Mouse (Mus musculus): ENCODE measurements around the gene Hoxc11.
A peak's percentile ranks its signal among the peaks of the same experiment; 100 is the strongest.

Hoxc11 gene

DNA sequence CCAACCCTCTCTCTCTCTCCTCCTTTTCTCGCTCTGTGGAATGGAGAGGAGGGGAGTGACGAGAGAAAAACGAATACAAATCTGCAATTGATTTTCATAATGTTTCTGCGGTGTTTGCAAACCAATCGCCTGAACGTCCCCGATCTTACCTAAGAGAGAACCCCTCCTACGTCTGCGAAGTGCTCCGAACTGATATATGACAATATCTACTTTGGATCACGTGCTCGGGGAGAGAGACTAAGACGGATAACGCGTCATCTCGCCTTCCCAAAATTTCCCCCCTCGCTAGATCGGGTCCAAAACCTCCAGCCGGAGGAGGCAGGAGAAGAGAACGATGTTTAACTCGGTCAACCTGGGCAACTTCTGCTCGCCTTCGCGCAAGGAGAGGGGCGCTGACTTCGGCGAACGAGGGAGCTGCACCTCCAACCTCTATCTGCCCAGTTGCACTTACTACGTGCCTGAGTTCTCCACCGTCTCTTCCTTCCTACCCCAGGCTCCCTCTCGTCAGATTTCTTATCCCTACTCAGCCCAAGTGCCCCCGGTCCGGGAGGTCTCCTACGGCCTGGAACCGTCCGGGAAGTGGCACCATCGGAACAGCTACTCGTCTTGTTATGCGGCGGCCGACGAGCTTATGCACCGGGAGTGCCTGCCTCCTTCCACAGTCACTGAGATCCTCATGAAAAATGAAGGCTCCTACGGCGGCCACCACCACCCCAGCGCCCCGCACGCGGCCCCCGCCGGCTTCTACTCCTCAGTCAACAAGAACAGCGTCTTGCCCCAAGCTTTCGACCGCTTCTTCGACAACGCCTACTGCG is at the start of gene Hoxc11:
Hoxc11 (plus strand) TSS at position 236 of the 815 bp plus-strand sequence.
- DNase-seq (ENCODE audit: low spot score), result no peak

DNA sequence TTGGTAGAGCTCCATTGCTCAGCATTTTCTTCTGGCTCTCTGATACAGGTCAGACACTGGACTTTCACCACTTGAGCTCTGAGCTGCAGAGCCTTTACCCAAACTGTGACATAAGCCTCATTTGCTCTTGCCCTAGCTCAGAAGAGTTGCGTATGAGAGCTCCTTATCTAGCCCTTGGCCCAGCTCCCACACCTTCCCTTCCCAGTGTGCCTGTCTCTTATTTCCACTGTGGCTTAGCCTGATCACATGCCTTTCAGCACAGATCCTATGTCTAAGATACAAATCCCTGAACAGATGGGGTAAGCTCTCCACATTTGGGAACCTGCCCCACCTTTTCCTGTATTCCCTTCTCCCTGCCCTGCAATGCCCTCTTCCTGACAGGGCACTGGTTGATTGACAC is 49.3 kb upstream of the Hoxc11 start:
- no peak for DNase-seq (ENCODE audit: low spot score)

DNA sequence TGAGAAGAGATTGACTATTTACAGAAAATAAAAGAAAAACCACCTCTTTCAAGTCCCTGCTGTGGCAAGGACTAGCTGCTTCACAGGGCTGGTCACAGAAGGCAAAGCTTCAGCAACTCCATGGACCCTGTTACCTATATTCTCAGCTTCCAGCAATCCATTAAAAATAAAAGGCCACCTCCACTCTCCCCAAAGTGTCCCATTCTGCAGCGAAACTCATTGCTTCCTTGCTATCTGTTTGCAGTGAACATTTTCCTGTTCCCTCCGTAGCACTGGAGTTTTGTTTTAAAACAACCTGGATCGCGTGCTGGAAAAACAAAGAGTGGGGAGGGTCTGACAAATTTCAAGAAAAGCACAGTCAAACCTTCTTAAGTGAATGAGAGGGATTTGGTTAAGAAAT is 44.7 kb upstream of the Hoxc11 start:
- no peak for DNase-seq (ENCODE audit: low spot score)

DNA sequence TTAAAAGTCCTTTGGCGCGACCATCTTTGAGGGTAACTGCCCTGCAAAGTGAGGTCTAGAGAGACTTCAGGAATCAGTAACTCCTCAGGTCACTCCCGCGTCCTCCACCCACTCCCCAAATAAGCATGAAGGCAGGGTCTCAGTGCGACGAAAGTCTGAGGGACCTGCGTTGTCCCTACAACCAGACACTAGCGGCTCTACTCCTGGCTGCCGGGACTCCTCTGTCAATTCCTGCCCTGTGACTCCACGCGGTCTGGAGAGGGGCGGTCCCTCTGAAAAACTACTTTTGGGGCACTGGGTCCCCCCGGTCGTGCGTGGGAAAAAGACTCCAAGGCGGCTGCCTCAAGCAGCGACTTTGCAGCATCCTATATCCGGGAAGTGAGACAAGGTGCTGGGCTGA is 44.2 kb upstream of the Hoxc11 start:
- no peak for DNase-seq (ENCODE audit: low spot score)

DNA sequence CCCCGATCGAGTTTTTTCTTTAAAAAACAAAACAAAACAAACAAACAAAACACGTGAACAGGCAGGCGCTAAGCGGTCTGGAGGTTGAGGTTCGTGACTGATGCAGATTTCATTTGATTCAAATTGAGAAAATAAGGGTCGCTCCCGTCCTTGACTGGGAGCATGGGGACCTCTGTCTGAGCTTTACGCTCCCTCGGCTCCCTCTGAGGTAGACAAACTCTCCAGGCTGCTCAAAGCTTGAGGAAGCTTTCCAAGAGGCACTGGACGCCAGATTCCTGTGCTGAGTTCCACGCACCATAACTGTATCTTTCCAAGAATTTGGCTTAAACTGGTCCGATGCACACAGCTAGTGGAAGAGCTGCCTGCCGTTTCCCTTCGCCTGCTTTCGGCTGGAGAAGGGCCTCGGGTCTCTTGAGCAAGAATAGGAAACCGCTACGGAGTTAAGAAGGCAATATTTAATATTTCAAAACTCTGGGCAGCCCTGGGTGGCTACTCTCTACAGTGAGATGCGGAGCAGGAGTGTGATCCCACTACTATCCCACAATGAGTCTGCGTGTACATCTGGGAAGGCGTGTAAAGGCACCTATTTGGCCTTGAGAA is 43.6 kb upstream of the Hoxc11 start:
- DNase-seq (ENCODE audit: low spot score), result no peak

DNA sequence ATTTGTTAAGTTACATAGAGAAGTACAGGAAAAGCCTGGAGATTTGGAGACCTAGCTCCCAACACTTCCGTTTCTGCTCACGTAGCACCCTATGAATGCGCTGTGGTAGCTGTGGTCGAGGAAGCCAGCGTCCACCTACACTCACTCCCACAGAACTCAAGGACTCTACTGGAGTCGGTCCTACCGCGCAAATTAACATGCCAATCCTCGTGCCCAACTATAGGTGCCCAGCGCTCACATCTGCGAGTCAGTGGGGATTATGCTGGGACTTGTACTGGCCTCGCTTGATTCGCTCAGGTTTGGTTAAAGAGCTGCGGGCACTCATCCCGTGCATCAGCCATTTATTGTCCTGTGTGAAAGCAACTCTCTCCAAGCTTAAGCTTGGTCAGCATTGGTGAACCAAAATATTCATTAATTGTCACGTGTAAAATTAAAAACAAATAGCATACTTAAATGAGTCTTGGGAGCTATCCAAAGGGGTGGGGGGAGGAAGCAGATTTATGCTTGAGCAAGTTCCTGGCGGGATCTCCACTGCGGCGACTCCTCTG is 41.1 kb upstream of the Hoxc11 start:
- no peak for DNase-seq (ENCODE audit: low spot score)

DNA sequence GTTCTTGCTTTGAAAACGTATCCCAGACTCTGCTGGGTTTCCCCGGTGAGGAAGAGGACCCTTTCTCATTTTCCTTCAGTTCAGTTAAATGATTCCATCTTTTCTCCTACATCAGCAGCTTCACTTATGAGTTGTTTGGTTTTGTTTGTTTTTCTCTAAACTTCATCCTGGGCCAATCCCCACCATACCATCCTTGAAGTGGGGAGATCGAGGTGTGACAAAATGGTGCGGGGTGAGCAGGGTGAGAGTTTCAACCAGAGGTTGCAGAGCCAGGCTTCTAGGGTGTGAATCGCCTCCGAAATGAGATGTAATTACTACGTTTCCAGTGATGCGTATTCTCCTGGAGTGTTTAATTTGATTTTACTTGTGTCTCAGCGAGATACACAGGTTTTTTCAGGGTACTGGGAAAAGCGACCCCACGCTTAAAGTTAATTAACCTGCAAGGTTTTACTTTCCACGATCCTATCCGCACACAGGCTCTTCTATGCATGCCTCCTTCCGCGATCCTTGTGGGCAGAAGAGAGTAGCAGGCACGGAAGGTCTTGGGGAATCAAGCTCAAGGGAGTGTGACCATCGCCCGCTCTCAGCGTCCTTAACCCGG is 36.2 kb upstream of the Hoxc11 start:
- peak; percentile 15 for DNase-seq (ENCODE audit: low spot score)

DNA sequence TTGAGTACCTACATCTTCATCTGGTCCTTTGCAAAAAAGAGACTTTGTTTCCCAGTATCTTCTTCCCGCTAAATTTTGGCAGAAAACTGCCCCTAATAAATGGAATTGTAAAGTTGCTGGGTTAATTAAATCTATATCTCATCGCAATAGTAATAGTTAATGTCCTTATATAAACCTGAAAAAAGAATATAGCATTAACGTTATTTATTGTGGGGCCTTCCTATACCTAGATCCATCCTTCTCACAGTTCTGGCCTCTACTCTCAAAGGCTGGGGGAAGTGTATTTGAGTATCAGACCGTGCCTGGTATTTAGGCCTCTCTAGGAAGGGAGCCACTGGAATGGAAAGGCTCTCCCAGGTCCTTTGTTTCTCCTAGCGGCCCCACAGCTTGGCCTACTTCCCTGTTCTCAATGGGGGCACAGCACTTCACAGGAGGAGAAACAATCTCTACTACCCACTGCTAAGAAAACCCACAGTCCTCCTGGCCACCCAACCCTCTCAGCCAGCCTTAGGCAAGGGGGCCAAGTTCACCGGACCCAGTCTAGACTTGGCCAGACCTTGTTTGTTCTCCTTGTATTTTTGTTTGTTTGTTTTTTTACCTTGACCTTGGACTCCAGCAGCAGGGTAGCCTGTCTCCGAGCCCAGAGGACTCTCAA is 35.5 kb upstream of the Hoxc11 start:
- DNase-seq (ENCODE audit: low spot score), result peak; percentile 50

DNA sequence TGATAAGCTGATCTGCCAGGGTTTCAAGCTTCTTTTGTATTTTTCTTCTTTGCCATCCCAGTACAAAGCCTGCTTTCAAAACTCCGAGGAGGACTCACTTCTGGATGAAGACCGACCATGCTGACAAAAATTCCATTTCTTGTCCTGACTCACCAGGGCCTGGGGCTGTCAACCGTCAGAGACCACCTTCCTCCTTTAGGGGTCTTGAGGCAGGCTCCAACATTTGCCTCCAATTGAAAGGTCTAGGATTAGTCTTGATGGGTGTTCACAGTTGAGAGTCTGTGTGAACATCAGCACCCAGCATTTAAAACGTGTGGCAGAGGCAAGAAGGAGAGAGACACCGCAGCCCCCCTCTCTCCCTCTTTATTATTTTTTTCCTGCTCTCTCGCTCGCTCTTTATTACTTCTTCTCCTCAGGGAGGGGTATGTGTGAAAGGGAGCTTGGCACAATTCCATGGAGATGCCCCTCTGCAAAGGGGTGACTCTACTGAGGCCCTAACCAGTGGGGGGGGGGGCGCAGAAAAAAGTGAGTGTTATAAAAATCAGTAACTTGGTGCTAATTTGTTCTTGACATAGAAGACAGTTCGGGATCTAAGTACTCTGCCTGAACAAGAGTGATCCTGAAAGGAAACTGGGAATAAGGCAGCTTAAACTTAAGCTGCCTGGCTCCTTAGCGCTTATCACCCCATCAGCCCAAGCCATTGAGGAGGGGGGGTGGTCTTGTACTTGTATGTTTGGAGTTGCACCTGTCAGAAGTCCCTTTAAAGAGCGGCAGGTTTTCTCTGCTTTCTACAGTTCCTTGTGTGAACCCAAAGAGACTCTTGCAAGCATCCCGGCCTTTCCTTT is 34.7 kb upstream of the Hoxc11 start:
- DNase-seq (ENCODE audit: low spot score), result no peak

DNA sequence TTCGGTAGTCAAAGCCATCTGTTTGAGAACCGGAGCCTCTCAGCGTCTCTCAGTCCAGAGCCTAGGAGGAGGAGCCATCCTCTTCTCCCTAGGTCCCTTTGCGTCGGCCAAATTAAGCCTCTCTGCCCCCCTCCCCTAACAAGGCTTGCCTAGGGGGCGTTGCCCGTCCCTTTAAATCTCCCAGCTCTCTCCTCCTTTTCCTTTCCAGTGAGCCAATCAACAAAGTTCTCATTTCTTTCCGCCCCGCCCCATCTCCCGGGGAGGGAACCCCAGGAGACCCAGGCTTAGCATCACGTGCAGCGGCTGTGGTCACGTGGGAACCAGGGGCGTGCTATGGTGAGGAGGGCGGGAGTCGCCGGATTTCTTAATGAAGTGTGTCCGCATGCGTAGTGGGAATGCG is 33.6 kb upstream of the Hoxc11 start:
- peak; percentile 78 for DNase-seq (ENCODE audit: low spot score)

DNA sequence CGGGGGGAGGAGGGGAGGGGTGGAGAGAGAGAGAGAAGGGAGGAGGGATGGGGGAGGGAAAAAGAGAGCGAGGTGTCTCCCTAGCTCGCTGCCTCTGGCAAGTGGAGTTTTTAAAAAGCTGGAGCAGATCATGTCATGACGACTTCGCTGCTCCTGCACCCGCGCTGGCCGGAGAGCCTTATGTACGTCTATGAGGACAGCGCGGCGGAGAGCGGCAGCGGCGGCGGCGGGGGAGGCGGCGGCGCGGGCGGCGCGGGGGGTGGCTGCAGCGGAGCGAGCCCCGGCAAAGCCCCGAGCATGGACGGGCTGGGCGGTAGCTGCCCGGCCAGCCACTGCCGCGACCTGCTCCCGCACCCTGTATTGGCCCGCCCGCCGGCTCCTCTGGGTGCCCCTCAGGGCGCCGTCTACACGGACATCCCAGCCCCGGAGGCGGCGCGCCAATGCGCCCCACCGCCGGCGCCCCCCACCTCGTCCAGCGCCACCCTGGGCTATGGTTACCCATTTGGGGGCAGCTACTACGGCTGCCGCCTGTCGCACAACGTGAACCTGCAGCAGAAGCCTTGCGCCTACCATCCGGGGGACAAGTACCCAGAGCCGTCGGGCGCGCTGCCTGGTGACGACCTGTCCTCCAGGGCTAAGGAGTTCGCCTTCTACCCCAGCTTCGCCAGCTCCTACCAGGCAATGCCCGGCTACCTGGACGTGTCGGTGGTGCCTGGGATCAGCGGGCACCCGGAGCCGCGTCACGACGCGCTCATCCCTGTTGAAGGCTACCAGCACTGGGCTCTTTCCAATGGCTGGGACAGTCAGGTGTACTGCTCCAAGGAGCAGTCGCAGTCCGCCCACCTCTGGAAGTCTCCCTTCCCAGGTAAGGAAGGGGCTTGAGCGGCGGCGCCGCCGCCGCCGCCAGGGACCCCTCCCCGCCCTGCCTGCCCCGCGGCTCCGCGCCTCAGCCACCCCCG is 32.9 kb upstream of the Hoxc11 start, which contains the start of gene Hoxc13:
Hoxc13 (plus strand) TSS at position 51 of the 959 bp plus-strand sequence.
- DNase-seq (ENCODE audit: low spot score), result no peak

DNA sequence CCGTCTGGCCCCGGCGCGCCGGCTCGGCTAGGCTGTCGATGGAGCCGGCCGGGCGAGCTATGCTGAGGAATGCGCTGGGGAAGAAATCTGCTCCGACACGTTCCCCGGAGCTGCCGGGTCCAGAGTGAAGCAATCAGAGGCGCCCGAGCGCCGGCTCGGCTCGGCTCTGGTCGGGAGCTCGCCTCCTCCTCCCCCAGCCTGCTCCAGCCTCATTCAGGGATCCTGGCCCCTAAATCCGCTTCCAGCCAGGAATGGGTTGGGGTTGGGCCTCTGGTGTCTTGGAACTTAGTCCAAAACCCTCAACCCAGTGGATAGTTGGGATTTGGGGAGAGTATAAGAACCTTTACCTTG is 32.2 kb upstream of the Hoxc11 start:
- no peak for DNase-seq (ENCODE audit: low spot score)

DNA sequence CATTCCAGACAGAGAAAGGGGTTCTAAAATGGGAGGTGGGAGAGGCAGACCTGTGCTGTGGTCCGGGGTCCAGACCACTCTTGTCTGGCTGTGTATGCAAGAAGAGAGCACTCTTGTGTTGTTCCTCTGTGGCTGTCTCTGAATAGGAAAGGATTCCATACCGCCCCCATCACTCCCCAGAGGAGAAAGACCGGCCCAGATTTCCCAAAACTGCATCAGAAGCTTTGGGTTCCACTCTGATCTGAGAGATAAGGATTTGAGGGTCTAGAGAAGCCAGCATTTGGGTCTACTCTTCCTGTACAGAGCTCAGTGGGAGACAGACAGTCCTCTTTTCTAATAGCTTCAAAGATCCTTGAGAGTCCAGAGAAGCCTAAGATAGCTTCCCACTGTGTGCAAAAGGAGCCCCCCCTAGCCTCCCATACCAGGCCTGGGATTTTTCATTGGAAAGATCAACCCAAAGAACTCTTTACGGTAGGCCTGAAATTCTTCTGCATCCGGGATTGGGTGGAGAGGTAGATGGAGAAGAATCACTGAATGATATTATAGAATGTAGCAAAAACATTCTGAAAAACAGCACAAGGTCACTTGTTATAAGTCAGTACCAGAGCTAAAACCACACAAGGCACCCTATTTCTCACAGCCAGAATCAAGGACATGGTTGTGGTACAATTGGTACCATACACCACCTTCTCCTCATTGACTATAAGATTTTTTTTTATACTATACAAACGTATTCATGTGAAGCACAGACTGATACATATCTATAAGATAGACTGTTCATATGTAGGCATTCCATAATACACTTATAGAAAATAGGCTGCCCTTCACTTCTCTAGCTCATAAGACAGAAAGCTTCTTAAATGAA is 31.4 kb upstream of the Hoxc11 start:
- DNase-seq (ENCODE audit: low spot score), result no peak

DNA sequence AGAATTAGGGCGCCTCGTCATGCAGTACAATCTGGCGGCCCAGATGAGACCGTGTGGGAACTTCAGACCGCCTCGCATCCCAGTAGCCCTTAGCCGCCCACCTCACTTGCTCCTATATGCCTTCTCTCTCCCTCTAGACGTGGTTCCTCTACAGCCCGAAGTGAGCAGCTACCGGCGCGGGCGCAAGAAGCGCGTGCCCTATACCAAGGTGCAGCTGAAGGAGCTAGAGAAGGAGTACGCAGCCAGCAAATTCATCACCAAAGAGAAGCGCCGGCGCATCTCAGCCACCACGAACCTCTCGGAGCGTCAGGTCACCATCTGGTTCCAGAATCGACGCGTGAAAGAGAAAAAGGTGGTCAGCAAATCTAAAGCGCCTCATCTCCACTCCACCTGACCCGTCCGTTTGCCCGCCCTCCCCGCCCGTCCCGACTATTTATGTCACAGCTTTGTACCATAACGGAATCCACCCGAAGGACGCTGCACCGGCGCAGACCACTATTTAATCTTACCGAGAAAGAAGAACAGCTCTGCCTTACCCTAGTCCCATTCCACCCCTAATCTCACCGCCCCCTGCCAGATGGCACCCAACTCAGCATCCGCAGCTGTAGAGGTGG is 27.1 kb upstream of the Hoxc11 start:
- no peak for DNase-seq (ENCODE audit: low spot score)

DNA sequence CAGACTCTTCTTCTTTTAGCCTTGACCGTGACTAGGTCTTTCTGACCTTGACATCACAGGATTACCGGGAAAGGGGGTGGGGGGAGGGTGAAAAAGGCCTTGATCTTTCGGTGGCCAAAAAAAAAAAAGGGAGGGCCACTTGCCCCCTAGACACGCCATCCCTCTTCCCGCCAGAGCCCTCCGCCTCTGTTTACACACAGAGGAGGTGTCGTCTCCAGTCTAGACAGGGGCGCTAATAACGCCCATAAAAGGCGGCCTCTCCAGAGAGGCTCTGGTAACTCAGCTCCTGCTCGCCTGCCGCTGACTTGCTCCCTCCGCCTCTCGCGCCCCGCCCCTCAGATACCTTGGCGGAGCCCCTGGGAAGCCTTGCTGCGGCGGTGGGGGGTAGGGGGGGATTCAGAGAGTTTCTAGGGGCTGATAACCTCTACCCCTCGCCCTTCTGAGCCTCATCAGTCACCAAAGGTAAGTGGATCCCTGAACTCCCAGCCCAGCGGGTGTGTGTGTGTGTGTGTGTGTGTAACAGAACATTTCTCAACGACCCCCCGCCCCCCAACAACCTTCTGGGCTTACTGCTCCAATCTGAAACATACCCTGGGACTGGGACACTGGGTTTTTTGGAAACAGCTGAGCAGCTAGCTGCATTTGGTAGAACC is 22.4 kb upstream of the Hoxc11 start:
- DNase-seq (ENCODE audit: low spot score), result no peak

DNA sequence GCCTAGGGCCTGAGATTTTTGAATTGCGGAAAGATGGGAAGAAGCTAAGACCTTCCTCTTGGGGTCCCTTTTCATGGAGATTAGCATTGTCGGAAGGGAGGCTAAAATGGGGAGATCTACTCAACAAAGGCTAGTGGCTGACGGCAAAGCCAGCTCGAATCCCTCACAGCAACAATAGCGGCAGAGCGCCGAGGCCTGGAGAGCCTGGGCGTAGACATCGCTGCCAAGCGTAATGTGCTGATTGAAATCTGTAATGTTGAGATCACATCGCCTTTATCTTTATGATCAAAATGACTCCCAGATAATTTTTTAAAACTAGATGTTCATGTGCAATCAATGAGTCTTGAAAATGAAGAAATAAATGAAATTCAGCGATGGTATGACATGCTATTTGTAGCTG is 19.8 kb upstream of the Hoxc11 start:
- no peak for DNase-seq (ENCODE audit: low spot score)

DNA sequence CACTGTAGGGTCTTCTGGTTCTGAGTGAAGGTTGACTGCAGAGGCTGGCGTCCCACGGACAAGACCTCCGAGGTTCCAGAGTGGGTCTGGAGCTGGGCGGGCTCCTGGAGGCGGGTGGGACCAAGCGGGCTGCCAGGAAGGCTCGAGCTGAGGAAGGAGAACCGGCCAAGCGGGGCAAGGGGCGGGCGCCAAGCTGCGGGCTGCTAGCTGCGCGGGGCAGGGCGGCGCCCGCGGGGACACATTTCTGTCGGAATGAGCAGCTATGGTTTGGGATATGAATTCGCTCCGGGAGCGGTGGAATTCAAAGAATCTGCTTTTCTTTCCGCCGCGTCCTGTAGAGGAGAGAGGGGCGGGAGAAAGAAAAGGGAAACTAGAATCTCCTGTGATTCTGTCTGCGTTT is 19.3 kb upstream of the Hoxc11 start:
- no peak for DNase-seq (ENCODE audit: low spot score)

DNA sequence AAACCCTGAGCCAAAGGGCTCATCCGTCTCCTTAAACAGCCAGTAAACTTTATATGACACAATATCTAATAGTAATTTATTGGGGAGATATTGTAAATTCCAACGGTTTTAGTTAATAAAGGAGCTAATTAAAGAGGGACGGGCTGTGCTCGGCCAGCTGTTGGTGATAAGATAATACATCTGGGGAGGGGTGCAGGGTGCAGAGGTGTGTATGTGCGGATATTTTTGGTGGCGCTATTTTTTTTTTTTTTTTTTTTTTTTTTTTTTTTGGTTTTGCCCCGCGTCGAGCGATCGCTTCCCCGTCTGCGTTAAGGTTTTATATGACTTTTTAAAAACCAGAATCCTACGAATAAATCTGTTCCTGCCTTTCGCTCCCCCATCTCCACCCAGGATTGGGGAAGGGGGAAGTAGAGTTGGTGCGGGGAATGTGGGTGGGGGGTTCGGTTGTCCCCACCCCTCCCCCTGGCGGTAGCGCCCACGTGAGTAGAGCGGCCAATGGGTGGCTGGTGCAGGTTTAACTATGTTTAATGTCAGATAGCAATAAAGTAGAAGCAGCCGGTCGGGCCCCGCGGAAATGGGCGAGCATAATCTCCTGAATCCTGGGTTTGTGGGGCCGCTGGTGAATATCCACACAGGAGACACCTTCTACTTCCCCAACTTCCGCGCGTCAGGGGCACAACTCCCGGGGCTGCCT is 17.8 kb upstream of the Hoxc11 start, which contains the start of gene Hoxc12:
Hoxc12 (plus strand) TSS at position 479 of the 694 bp plus-strand sequence.
- DNase-seq (ENCODE audit: low spot score), result no peak

Data from retina, embryonic 14.5 days (tissue).